Mouse (Mus musculus): ENCODE measurements around the gene Palld.

DNA sequence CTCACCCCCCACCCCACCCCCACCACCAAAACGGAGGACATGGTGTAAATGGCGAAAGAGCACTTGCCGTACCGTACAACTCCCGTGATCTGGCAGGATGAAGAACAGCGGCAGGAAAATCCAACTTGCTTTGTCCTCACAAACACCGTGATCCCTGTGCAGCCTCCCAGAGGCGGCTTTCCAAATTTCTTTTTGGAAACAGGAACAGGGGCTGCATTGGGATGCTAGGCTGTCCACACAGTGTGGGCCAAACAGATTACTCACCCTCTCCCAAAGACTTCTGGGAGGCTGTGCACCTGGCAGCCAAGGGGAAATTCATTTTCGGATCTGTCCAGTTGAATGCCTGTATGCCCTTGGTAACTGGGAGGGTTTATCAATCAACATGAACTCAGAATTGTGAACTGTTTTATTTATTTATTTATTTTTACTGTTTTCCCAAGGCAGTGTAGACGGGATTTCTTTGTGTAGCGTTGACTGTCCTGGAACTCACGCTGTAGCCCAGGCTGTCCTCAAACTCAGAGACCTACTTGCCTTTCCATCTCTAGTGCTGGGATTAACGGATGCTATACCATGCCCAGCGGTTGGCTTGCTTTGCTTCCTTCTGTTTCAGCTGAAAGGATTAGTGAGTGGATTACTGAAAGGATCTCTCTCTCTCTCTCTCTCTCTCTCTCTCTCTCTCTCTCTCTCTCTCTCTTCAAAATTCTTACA, 422.1 kb downstream of the Palld start:
- TF ChIP-seq EP300 (IDR thresholded peaks at IDR 0.05; ENCODE audit: insufficient read depth, low read depth, low read length) = no peak
- no peak for TF ChIP-seq POLR2A (IDR thresholded peaks at IDR 0.05; ENCODE audit: insufficient read depth, low read length)

Measured in ES-Bruce4 (cell line).